Mouse (Mus musculus) adrenal gland, adult 8-10 months (tissue): ENCODE measurements around the gene Cfap97d1. TPM values are rescaled to one million over a fixed set of nuclear protein-coding genes. Genes with fewer than 3 reads are reported as not detected.
"Not testable (repeated sequence)": the region's sequence is repeated elsewhere in the genome, so short reads cannot be mapped to it uniquely, and the experiment has no call there.

Experiments used
- DNase-seq: peaks from one replicate; pipeline ENCODE4 v3.0.0; 2022
- total RNA-seq, 4 experiments: library from RNA; stranded (reverse); gene quantifications; 2 replicates each; pipeline ENCODE4 v1.2.4; 2022

Cfap97d1 gene
- total RNA-seq, 4 experiments from 2014 or later, result not detected

DNA sequence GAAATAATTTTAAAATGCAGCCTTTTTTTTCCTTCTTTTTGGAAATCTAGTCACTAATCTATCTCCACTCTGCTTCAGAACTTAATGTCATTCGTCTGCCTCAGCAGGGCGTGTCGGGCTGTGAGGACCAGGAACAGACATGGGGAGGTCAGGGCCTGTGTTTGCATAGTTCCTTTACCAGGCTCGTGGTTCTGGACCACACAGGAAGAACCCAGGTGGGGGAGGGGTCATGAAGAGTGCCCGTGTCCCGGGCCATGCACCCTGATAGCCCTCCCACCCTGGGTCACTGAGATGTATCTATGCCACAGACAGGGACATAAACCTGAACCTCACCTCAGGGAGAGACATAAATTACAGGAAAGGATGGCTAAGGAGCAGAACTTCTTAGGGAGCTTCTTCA, 9.9 kb upstream of the Cfap97d1 start:
- no peak for DNase-seq

DNA sequence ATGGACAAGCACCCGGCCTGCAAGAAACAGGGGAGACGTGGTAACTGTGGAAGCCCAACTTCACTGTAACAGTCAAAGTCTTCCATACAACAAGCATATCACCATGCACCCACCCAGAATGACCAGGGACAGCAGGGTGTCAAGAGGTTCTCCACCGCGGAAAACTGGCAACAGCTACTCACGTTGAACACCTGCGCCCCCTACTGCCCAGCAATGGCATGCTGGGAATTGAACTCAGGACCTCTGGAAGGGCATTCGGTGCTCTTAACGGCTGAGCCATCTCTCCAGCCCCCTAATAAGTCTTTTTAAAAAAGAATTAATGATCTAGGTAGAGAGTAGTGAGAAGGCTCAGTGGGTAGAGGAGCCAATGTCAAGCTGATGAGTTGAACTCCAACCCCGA, 9.2 kb upstream of the Cfap97d1 start:
- no peak for DNase-seq

DNA sequence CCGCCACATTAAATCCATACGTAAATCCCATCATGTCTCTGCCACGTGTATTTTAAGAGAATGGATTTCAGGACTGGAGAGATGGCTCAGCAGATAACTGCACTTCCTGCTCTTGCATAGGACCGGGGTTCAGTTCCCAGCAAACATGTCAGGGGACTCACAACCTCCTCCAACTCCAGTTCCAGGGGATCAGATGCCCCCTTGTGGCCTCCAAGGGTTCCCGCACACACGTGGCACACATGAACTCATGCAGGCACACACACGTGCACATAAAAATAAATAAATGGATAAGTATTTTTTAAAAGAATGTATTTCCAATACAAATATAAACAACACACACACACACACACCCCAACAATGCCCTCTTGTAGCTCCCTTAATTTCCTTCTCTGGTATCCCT, 7.1 kb upstream of the Cfap97d1 start:
- DNase-seq, result no peak

DNA sequence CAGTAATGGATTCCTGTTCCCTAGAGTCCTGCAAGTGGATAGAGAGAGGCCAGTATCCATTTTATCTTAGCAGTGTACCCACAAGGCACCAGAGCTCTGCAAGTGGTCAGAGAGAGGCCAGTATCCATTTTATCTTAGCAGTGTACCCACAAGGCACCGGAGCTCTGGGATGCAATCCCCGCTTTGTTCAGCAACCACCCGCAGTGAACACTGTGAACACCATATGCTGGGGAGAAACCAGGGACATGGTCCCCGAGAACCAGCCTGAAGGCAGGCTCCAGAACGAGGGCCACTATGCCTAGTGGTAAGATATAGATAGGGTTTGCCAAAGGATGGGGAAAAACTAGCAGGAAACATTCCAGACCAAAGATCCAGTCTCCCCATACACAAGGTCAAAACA, 4.9 kb upstream of the Cfap97d1 start:
- no peak for DNase-seq

DNA sequence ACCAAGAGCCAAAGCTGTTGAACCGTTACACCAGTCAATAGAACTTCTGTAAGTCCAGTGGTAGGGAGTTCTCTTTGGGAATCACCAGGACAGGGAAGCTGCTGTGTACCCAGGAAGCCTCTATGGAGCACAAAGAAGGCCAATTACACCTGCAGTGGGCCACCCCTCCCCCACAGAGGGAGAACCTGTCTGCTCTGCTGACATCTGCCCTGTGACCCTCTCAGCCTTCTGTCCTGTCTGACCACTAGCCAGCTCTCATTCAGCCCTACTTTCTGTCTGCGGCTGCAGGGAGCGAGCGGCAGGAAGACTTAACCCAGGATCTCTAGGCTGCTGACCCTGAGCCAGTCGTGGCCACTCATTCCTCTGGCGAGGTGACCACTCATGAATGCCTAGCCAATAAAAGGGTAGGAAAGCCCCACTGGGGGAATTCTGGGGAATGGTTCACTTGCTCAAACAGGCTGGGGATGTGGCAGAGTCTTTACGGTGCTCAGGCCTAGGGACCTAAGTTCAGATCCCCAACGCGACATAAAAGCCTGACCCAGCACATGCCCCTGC, 3.4 kb upstream of the Cfap97d1 start:
- DNase-seq, result no peak

DNA sequence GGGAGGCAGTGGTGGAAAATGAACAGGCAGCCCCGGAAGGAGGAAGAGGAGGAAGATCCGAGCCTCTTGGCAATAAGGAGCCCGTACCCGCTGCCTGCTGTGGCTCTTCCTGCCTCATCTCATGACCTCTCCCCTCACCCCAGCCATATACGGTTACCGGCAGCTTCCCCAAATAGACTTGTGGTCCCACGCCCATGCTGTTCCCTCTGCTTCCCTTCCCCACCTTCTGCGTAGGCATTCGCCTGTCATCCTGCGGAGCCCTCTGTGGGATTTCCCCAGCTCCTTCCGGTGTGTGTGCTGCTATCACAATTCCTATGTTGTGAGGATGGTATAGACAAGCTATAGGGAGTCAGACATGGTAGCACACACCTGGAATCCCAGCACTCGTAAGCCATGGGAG, 2.2 kb upstream of the Cfap97d1 start:
- DNase-seq, result peak; percentile 39

DNA sequence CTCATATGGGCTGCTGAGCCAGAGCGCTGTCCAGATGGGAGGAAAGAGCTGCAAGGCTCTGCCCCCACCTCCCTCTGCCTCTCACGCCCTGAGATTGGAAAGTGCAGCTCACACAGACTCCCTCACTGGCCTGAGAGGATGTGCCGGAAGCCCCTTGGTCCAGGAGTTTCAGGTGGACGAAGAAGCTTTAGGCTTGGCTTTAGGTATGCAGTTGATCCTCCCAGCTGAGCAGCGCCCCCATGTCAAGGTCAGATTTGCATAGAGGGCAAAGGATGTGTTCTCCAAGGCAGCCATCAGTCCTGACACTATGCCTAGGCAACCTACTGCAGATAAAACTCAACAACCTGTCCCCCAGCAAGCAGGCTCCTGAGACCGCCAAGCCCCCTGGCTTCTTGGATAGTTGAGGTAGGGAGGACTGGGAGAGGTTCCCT, 1.1 kb upstream of the Cfap97d1 start:
- peak; percentile 21 for DNase-seq

DNA sequence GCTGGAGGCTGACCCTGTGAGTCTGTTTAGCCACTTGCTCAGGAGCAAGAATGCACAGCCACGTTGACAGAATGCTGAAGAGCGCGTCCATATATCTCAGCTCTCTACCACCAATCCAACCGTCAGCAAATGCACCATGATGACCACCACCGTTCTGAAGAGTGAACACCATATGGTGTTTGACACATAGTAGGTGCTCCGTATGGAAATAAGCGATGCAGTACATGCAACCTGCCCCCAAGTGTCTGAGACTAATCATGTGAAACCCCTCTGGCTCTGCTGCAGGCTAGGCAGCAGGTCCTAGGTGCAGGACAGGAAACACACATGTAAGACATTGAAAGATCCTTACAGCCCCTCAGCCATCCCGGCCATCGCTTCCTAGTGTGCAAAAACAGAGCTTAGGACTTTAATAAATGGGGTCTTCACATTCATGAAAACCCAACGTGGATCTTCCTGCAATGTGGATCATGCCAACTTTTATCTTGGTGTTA, 603 bp upstream of the Cfap97d1 start:
- DNase-seq, result peak; percentile 15

DNA sequence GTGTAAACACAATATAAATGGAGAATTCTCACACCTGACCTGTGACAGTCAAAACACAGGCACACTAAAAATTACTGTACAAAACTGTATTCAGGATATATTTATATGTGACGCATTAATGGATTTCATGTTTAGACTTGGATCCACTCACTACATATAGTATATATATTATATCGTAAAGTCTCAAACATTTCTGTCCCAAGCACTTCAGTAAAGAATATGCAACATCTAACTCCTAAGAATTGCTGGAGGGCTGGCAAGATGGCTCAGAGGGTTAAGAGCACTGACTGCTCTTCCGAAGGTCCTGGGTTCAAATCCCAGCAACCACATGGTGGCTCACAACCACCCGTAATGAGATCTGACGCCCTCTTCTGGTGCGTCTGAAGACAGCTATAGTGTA, 1.4 kb downstream of the Cfap97d1 start:
- DNase-seq, result not testable (repeated sequence)

DNA sequence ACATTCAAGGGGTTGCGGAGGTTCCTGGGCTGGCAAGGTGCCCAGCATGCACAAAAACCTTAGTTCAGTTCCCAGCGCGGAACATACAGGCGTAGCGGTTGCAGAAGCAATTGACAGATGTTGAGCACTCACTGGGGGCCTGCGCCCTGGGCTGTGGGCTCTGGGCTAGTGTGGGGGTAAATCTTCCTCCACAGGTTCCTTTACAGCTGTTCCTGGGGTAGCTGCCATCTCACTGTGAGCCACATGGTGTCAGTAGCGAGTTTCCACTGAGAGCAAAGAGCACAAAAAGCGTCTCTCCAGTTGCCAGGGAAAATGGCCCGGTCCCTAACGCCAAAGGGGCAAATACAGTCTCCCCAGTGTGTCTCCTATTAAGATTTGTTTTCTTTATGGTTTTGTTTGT, 1.9 kb downstream of the Cfap97d1 start:
- peak; percentile 76 for DNase-seq

DNA sequence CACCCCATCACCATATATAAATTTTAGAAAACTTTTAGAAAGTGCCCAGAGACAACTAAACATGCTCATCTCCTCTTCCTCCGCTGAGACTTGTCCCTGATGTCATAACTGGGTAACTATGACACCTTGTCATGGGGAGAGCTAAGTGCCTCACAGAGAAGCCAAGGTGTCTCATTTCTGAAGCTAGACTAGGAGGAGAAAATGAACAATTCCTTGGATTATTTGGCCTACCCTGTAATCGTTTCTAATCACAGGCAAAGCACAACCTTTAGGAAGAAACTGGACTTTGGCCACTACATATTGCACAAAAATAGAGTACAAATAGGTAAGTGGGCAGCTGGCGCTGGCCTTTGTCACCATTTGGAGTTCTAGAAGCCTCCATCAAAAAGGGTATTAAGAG, 2.8 kb downstream of the Cfap97d1 start, which contains the start of gene Dusp3:
Dusp3 (minus strand) TSS at position 101 of the 400 bp plus-strand sequence.
- DNase-seq, result no peak

DNA sequence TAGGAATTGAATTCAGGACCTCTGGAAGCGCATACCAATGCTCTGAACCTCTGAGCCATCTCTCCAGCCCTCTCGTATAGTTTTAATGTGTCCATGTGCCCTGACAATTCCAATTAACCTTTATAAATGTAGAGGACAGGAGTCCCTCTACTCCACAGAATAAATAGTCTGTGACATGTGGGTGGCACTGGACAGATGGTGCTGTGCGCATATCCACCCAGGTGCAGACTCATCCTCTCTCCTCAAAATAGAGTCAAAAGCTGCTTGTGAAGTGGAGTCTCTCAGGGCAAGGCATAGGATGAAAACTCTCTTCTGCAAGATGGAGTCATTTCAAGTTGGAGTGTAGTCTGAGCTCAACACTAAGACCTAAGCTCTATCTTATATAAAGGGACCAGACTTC, 6.2 kb downstream of the Cfap97d1 start:
- DNase-seq, result no peak

DNA sequence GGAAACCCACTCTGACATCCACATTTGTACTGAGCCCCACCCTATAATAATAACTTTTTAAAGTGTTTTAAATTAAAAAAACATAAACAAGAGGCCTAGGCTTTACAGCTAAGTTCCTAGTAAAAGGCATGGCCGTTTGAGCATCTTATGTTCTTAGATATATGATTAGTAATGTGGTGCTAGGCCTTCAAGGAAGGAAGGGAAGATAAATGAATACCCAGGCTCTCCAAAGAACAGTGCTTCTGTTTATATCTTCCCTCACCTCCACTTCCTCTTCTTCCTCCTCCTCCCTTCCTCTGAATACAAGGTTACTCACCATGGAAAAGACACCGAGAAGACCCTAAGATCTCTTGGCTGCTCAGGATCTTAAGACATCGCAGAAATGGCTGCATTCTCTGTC, 7.7 kb downstream of the Cfap97d1 start:
- no peak for DNase-seq

DNA sequence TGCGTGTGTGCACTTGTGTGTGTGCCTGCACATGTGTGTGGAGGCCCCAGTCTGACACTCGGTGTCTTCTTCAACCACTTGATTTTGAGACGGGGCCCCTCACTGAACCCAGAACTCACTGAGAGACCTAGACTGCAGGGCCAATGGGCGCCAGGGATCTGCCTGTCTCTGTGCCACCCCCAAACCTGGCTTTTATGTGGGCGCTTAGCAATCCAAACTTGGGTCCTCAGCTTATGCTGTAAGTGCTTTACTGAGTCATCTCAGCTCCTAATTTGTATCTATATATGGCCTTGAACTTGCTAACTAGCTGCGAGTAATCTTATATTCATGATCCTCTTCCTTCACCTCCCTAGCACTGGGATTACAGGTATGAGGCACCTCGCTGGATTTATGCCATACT, 8.3 kb downstream of the Cfap97d1 start:
- no peak for DNase-seq

DNA sequence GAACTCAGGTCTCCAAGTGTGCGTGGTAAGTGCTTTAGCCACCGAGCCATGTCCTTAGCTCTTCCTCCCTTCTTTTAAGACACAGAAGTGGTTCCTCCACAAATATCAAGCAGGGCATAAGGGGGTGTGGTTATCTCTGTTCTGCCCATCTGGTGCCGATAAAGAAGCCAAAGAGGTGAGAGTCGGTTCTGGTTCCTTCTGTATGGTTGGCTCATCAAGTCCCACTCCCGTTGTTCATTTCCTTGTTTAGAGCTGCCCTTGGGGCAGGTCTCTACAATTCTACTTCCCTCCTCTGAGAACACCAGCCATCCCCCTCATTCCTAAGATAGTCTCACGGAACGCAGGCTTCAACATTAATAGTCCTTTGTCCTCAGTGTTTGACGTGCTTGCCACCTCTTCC, 10.0 kb downstream of the Cfap97d1 start:
- no peak for DNase-seq

DNA sequence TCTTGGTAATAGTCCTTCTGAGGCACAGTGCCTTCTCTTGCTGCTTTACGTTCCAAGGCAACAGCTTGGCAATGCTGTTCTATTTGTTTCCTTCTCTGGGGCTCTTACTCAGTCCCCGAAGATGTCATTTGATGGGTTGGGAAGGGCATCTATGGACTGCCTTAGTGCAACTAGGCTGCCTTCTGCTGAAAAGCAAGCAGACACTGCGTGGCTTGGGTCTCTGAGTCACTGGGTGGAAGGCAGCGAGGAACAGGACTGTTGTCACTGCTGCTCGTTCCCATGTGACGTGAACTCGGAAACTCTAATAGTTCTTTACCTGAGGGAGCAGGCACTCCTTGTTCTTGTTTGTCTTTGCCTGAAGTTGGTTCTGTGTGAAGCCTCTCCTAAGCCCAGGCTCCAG, 11.9 kb downstream of the Cfap97d1 start:
- DNase-seq, result no peak

DNA sequence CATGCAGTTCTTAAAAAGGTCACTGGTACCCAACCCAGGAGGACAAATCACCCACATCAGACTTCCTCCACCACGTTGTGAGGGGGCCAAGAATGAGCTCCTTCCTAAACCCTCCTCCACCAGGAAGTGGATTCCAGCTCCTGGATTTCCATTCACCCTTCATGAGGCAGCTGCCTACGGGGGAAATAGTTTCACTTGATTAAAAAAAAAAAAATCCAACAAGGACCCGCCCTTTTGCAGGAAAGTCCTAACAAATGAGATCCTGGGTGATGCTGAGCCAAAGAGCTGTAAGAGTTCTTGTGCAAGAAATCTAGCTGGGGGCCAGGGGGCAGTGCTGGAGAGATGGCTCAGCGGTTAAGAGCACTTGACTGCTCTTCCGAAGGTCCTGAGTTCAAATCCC, 14.2 kb downstream of the Cfap97d1 start:
- no peak for DNase-seq

DNA sequence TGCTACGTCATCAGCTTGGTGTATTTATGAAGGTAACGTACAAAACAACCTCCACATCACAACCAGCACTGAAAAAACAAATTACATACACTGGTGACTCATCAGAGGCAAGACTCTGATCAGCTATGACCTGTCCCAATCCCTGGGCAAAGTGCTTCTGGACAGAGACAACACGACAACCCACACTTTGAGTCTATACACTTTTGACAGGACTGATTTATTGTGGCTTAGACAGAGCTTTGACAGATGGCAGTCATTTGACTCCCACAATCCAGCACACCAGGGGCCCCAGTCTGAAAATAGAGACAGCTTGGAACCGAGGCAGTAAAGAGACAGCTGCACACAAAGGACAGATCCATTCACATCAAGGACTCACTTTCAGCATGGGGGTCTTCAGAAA, 15.4 kb downstream of the Cfap97d1 start:
- no peak for DNase-seq

DNA sequence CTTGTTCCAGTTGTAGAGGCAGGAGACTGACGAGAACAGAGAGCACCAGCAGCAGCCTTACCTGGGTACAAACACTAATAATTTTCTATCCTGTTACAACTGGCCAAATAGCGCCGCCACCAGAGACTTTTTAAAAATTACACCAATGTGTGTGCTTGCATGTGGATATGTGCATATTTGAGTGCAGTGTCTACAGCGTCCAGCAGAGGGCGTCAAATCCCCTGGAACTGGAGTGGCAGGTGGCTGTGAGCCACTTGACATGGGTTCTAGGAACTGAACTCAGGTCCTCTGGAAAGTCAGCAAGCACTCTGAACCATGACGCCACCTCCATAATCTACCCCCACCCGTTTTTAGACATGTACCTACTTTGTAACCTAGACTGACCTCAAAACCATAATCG, 20.2 kb downstream of the Cfap97d1 start:
- no peak for DNase-seq

DNA sequence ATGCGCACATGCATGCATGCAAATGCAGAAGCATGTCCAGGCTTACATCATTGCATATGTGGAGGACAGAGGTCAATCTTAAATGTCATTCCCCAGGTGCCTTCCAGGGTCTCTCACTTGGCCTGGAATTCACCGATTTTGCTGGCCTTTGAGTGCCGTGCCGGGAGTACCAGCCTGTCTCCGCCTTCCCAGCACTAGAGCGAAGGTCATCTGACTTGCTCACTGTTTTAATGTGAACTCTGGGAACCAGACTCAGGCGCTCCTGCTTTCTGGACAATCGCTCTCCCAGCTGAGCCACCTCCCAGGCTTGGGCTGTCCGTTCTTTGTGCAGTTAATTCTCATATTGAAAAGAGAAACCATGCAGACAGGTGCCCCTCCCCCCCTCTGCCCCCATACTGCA, 22.2 kb downstream of the Cfap97d1 start:
- DNase-seq, result no peak

DNA sequence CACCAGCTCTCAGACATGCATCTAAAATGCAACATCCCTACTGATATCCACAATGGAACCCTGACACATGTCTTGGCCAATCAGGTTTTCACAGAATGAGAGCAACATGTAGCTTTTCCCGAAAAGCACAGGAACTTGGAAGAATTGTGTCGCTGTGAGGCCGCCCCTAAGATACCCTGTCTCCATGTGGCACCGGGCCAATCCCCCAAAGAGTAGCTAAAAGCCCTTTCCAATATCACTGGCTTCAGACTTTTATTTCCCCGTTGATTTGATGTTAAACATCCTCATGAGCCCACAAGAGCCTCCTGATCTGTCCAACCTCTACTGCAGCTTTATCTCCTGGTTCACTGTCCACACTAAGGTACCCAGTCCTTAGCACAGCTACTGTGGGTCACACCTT, 22.6 kb downstream of the Cfap97d1 start:
- no peak for DNase-seq

DNA sequence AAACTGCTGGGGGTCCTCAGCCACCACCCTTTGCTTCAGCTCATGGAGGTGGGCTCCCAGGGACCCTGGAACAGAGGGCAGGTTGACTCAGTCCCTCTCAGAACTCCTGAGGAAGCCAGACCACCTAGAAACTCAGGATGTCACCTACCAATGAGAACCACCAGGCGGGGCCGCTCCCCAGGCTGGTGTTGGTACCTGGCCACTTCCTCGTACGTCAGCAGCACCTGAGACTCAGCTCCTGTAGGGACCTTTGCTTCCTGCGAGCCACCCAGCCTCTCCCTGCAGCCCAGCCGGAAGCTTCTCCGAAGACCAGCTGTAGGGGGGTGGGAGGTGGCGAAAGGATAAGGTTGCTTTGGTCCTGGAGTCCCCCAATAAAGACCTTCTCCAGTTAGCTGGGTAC, 24.3 kb downstream of the Cfap97d1 start:
- DNase-seq, result no peak

DNA sequence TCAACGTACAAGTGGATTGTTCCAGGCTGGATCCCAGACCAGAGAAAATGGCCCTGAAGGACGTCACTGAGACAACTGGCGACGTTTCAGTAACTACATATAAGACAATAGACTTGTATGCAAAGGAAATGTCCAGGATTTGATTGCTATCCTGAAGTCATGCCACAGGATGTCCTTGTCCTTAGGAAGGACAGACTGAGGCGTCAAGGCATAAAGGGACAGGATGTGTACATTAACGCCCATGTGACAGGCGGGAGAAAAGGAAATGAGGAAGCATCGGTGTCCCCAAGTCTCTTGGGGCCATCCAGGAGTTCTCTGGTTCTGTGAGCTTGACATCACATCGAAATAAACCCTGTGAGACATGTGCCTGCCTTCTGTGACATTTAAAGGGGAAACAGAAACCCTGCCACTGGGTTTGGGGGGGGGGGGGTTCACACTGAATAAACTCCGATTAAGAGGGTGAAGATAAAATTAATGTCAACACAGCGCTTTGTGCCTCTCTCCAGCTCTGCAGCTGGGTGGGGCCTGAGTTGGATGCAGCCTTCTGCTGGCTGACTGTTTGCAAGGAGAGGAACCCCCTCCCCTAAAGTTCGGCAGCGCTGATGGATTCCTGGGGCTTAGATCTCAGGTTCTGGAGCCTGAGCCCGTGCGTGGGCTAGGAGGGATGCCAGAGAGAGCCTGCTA, 25.0 kb downstream of the Cfap97d1 start:
- DNase-seq, result no peak

DNA sequence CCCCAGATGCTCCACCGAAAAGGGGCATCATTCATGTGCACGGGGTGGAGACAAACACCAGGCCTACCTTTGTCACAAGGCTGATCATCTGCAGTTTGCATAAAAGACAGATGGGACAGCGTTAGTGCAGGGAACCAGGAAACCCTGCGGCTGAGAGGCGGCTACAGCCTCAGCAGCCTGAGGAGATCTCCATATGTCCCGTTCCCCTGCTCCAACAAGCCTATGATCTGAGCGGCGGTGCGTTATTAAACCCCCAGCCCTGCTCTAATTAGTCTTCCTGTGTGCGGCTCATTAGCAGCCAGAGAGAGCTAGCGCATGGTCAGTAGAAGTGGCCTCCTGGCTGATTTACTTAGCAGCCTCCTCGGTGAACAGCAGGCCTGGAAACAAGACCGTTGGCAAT, 26.1 kb downstream of the Cfap97d1 start:
- no peak for DNase-seq

DNA sequence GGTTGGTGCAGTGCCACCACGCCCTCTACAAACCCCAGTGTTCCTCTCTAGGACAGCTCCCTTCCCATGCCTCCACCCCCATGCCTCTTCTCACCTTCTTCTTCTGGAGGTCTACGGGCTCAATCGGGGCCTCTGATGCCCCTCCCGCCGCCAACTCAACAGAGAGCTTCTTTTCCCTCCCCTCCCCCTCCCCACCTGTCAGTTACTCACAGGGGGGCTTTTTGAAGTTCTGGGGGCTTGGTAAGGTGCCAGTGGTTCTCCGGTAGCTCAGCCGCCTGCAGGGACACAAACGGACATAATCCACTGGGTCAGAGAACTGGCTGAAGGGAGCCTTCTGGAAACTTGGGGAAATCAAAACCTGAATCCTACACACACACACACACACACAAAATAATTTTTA, 27.4 kb downstream of the Cfap97d1 start:
- no peak for DNase-seq
